Mouse (Mus musculus) CH12F3 (cell line): ENCODE results near the gene Gbp7.
"Not testable (repeated sequence)": the region's sequence is repeated elsewhere in the genome, so short reads cannot be mapped to it uniquely, and the experiment has no call there.

Experiments
- in situ Hi-C: fragments of 300-500 bp; cut with MboI; formaldehyde crosslinking; loops from 2 replicates; pipeline ENCODE4 v1.14.3; 2020; ENCODE audit warnings: low sequenced_read_pairs

The Gbp7 gene

GRCm38 (mm10) chr3:142530087-142530953 is at the start of gene Gbp7:
TSS of gene Gbp7 (plus strand) at chr3:142530342.
- in situ Hi-C loops, result no loop called here

DNA sequence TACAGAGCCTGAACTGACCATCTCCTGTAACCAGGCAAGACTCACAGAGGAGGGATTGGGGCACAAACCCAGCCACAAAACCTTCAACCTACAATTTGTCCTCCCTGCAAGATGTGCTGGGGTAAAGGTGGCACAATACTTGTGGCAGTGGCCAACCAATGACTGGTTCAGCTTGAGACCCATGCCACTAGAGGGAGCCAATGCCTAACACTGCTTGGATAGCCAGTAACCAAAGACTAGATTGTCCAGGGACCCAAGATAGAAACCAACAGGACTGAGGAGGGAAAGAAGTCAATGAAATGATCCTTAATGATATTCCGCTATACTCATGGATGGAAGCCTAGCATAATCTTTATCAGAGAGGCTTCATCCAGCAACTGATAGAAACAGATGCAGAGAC is 39.7 kb upstream of the Gbp7 start:
- in situ Hi-C loops, result loop anchor here (5.0 to 10.0 kb wide), 3 partner anchors 62 to 214 kb away; partner anchors contain the start of genes Gbp2 and Kyat3

GRCm38 (mm10) chr3:142493536-142494061 is 36.5 kb upstream of the Gbp7 start, which contains the start of gene Gbp5:
TSS of gene Gbp5 (plus strand) at chr3:142493978.
- in situ Hi-C loops, result loop anchor here (5.0 to 10.0 kb wide), 3 partner anchors 59 to 211 kb away; partner anchors contain the start of genes Gbp2 and Kyat3

GRCm38 (mm10) chr3:142495146-142495655 is 34.9 kb upstream of the Gbp7 start:
- in situ Hi-C loops, result loop anchor here (10.0 kb wide), 2 partner anchors 130 to 210 kb away; partner anchors contain the start of genes Gbp2 and Kyat3

DNA sequence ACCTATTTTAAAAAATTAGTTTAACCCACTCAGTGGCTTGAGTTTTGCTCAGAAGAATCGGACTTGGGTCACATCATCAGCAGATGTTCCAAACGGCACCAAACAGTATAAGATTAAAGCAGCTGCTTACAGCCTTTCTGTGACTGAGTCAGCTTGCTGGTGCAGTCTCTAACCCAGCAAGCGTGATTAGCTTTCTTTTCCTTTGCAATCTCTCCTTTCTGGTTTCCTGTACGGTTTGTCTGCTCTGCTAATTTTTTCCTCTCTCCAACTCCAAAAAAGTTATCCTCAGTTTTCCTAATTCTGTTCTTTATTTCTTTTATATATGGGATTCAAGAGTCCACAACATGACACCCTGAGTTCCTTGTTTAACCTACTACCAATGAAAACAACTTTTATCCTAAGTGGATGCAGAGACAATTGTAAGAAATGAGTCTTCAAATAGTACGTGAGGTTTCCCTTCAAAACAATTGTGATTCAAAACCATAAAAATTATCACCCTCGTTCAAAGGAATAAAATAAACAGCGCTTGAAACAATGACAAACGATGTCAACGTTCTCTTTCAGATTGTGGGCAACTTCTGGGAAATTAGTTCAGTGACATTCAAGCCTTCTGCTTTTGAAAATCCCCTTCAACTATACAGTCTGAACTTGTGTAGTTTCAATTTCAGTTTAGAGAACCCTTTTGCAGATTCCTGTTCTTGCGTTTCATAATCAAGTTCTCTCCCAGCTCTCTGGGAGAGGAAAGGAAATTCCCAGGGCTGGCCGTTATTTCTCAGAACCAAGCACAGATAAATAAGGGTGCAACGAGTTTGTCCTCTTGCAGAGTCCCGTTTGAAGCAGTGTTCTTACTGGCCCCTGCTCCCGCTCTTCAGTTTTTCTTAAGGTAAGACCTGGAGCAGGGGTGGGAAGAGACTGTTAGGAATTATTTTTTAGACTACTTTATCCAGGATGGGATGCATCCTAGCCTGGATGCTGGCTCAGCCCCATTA is 33.7 kb upstream of the Gbp7 start:
- in situ Hi-C loops, result loop anchor here (10.0 kb wide), 2 partner anchors 128 to 208 kb away; partner anchors contain the start of genes Gbp2 and Kyat3

GRCm38 (mm10) chr3:142497123-142497841 is 32.9 kb upstream of the Gbp7 start:
- in situ Hi-C loops, result loop anchor here (10.0 kb wide), 2 partner anchors 128 to 208 kb away; partner anchors contain the start of genes Gbp2 and Kyat3

DNA sequence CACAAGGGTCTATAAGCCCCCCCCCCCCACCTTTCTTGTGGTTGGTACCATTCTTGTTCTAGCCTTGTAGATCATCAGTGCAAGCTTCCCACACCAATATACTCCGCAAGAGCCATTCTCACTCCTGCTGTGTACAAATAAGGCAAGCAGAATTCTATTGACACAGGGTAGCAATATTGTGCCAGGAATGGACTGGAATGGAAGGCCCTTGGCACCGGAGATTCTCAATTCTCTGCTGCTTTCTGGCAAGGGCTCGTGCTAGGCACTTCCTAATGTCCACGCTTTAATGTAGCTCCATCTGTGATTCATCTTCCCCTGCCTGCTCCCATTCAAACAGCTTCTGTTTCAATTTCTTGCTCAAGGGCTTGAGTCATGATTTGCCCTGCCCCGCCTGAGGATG is 31.2 kb upstream of the Gbp7 start:
- in situ Hi-C loops, result loop anchor here (10.0 kb wide), 2 partner anchors 126 to 206 kb away; partner anchors contain the start of genes Gbp2 and Kyat3

DNA sequence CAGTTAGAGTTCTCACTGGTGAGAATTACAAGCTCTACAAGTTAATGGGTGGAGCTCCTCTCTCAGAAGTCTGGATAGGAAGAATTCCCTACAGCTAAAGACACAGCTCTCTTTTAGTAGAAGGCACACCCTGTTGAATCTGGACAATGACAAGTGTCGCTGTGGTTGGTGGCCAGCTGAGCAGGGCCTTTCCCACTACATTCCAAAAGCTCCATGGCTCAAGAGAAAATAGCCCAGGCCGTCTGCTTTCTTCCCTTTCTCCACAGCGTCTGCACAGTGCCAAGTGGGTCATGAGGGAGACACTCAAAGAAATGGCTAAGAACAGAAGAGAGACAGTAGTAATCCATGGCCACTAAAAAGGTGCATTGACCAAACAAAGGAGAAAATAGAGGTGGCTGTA is 2.0 kb upstream of the Gbp7 start:
- in situ Hi-C loops, result no loop called here

DNA sequence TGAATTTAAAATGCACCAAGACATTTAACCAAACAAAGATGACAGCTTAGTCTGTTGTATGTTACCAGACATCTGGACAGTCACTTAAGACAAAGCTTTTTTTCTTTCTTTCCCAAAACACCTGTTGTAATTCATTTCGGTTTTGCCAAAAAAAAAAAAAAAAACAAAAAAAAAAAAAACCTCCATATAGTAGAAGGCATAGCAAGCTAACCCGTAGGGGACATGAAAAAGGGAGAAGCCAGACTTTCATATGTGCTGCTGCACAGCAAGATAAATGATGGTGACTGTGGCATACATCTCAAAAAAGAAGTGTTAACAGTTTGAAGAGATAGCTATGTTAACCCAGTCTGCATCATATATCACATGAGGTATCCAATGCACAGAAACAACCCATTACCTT is 545 bp upstream of the Gbp7 start:
- in situ Hi-C loops, result no loop called here

DNA sequence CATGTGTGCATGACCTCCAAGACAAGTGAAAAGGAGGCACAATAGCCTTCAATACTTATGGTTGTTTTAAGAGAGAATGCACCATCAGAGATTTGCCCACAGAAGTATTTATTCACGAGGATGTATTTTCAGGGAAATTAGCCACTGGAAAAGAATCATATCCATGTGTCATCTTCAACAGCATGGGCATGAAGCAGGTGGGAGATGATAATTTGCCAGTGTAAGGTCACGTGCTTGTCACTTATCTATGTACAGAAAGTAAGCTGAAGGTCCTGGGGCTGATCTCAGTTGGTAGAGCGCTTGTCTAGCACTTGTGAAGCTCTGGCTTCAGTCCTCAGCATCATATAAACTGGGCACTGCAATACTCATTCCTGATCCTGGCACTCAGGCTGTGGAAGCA is 1.5 kb downstream of the Gbp7 start:
- in situ Hi-C loops, result no loop called here

DNA sequence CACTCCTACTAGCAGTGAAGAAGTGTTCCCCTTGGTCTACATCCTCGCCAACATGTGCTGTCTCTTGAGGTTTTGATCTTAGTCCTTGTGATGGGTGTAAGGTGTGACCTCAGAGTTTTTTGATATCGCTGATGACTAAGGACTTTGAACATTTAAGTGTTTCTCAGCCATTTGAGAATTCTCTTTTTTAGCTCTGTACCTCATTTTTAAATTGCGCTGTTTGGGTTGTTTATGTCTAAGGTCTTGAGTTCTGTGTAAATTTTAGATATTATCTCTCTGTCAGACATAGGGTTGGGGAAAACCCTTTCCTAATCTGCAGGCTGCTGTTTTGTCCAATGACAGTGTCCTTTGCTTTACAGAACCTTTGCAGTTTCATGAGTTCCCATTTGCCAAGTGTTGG is 3.0 kb downstream of the Gbp7 start:
- in situ Hi-C loops, result no loop called here

DNA sequence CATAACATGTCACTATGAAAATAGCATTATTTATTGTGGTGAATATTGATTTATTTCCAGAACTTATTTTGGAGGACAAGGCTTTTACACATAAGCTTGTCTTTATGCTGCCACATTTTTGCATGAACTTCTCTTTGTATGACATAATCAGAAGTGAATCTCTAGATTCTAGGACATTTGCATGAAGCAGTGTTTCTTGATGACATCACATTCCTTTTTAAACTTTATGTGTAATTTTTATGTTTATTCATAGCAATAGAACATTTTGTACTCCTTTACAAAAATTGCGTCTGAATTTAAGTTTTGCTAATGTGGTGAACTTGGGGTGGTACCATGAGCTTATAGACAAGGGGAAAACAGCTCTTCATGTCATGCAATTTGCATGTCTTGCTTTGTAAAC is 5.5 kb downstream of the Gbp7 start:
- in situ Hi-C loops, result no loop called here

- in situ Hi-C loops, result no loop called here
These were observed 11.2 kb downstream of the Gbp7 start for GRCm38 (mm10) chr3:142541391-142541790.

DNA sequence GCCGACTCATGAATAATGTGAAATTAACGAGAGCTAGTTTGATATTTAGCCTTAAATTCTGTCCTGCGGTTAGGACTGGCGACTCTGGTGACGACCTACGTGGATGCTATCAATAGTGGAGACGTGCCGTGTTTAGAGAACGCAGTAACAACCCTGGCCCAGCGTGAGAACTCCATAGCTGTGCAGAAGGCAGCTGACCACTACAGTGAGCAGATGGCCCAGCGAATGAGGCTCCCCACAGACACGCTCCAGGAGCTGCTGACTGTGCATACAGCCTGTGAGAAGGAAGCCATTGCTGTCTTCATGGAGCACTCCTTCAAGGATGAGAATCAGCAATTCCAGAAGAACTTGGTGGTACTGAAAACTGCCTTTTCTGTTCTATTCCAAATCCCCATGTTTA is 12.6 kb downstream of the Gbp7 start:
- in situ Hi-C loops, result not testable (repeated sequence)

DNA sequence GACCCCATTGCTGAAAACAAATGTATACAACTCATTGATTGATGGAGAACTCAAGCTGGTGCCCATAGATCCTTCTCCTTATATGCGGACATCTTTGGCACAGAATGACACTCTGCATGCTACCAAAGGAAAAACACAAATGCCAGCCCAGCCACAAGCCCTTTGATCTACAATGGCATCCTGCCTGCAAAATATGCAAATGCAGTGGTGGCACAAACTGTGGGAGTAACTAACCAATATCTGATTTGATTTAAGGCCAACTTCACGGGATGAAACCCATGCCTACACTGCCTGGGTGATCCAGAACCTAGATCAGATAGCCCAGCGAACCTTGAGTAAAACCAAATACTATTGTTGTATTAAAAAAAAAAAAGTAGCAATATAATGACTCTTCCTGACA is 16.5 kb downstream of the Gbp7 start:
- in situ Hi-C loops, result no loop called here

DNA sequence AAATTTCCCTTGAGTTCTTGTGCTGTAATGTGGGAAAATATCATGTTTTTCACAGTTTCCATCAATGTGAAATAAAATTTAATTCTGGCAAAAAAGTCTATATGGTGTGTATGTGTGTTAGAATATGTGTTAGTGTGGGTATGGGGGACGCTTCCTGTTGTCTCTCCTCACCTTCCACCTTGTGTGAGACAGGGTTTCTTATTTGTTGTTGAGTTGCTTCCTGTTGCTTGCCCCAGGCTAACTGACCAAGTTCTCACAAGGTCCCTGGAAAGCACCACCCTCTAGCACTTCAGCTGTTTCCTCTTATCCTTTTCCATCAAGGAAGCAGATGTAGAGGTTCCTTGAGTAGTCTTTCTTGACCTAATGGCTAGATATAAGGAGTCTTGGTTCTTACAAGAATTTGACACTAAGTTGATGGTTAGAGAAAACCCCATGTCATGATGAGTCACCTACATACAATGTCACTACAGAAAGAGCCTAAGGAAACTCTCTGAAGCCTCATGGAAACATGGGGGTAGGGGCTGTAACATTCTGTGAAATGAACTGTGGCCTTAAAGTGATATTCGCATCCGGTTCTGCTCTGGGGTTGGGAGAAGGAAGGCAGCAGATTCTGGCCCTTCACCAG is 20.0 kb downstream of the Gbp7 start:
- in situ Hi-C loops, result loop anchor here (5.0 kb wide), 1 partner anchor 58 kb away; the partner anchor contains the start of gene Gbp5

- in situ Hi-C loops, result loop anchor here (5.0 kb wide), 1 partner anchor 62 kb away; the partner anchor contains the start of gene Gbp5
These were observed 24.5 kb downstream of the Gbp7 start for GRCm38 (mm10) chr3:142554601-142555000.

GRCm38 (mm10) chr3:142555623-142556022 is 25.5 kb downstream of the Gbp7 start:
- in situ Hi-C loops, result no loop called here

- in situ Hi-C loops, result no loop called here
These were observed 29.6 kb downstream of the Gbp7 start, which contains the start of gene Gbp3 for GRCm38 (mm10) chr3:142559632-142560228. TSS of gene Gbp3 (plus strand) at chr3:142560026.
